37 mouse cellular contexts compared by ENCODE assay signal in genomic region chr11:95783457-95783856, GRCm38 (mm10). TPM values are rescaled to one million over a fixed set of nuclear protein-coding genes. Genes with fewer than 3 reads are reported as not detected.
"Had no signal": no experiment of that assay in that cellular context is flagged by ENCODE, and none has a peak within 500 bp of the region (broad histone marks: within the 10 kb centered on the region; RNA-seq: fewer than 3 reads in every experiment).

No protein-coding gene starts in this region.

- H3K4me2 ChIP-seq: heart, embryonic 11.5 days; heart, embryonic 12.5 days; heart, embryonic 13.5 days; heart, embryonic 15.5 days; hindbrain, embryonic 12.5 days; hindbrain, embryonic 13.5 days; hindbrain, embryonic 14.5 days; hindbrain, embryonic 15.5 days; intestine, embryonic 15.5 days; kidney, embryonic 15.5 days had no signal

- H3K36me3 ChIP-seq: heart, embryonic 10.5 days; heart, embryonic 12.5 days; heart, embryonic 15.5 days; hindbrain, embryonic 10.5 days; hindbrain, embryonic 12.5 days; hindbrain, embryonic 13.5 days; hindbrain, embryonic 15.5 days; intestine, embryonic 15.5 days; kidney, embryonic 15.5 days had no signal

- H3K9ac ChIP-seq: heart, embryonic 12.5 days; heart, embryonic 13.5 days; heart, embryonic 15.5 days; hindbrain, embryonic 12.5 days; hindbrain, embryonic 13.5 days; hindbrain, embryonic 14.5 days; hindbrain, embryonic 15.5 days; intestine, embryonic 15.5 days; kidney, embryonic 15.5 days had no signal

- H3K4me1 ChIP-seq: heart, embryonic 10.5 days; heart, embryonic 12.5 days; heart, embryonic 13.5 days; heart, embryonic 15.5 days; hindbrain, embryonic 10.5 days; hindbrain, embryonic 12.5 days; hindbrain, embryonic 13.5 days; hindbrain, embryonic 15.5 days; intestine, embryonic 15.5 days had no signal

- DNase-seq: heart, postnatal 10 days; heart, postnatal 14 days; heart, postnatal 36 days; heart, postnatal 4 days; kidney, adult 11 months; kidney, adult 18-20 months; kidney, adult 2 months; kidney, adult 8-10 months; kidney, adult 9 months; kidney, postnatal 10 days; kidney, postnatal 14 days; kidney, postnatal 25 days; kidney, postnatal 36 days; kidney, postnatal 4 days; layer of hippocampus, adult 9-11 months; layer of hippocampus, postnatal 36 days had no signal

- H3K27ac ChIP-seq: heart, embryonic 10.5 days; heart, embryonic 13.5 days; heart, embryonic 15.5 days; hindbrain, embryonic 10.5 days; hindbrain, embryonic 12.5 days; hindbrain, embryonic 13.5 days; hindbrain, embryonic 14.5 days; hindbrain, embryonic 15.5 days; hindbrain, postnatal 0 days; intestine, embryonic 15.5 days; kidney, embryonic 15.5 days; kidney, postnatal 0 days; layer of hippocampus, adult 2 months had no signal

- H3K9me3 ChIP-seq: heart, embryonic 10.5 days; heart, embryonic 15.5 days; hindbrain, embryonic 10.5 days; hindbrain, embryonic 12.5 days; hindbrain, embryonic 13.5 days; hindbrain, embryonic 15.5 days; intestine, embryonic 15.5 days; kidney, embryonic 15.5 days had no signal

- ATAC-seq: hindbrain, embryonic 16.5 days; hindbrain, postnatal 0 days; inflammation-experienced regulatory T-cells, adult 6 months; intestine, embryonic 15.5 days; intestine, embryonic 16.5 days; intestine, postnatal 0 days had no signal

- H3K27me3 ChIP-seq: heart, embryonic 12.5 days; heart, embryonic 13.5 days; heart, embryonic 15.5 days; hindbrain, embryonic 12.5 days; hindbrain, embryonic 13.5 days; hindbrain, embryonic 15.5 days; intestine, embryonic 15.5 days; kidney, embryonic 15.5 days had no signal

- H3K4me3 ChIP-seq: heart, embryonic 10.5 days; heart, embryonic 12.5 days; heart, embryonic 13.5 days; heart, embryonic 15.5 days; hindbrain, embryonic 10.5 days; hindbrain, embryonic 12.5 days; hindbrain, embryonic 13.5 days; hindbrain, embryonic 15.5 days; intestine, embryonic 15.5 days; kidney, embryonic 15.5 days; layer of hippocampus, adult 2 months had no signal

RNA-seq across cellular contexts. Expression of gene Phospho1, which starts 40.8 kb away (rescaled TPM):
- polyA plus RNA-seq: hindbrain, embryonic 11.5 days; hindbrain, embryonic 12.5 days; hindbrain, embryonic 13.5 days; hindbrain, embryonic 16.5 days; inflammation-experienced regulatory T-cells, adult 6 months; kidney, embryonic 15.5 days; kidney, embryonic 16.5 days; kidney, postnatal 0 days had no signal
